In the genomic region with DNA sequence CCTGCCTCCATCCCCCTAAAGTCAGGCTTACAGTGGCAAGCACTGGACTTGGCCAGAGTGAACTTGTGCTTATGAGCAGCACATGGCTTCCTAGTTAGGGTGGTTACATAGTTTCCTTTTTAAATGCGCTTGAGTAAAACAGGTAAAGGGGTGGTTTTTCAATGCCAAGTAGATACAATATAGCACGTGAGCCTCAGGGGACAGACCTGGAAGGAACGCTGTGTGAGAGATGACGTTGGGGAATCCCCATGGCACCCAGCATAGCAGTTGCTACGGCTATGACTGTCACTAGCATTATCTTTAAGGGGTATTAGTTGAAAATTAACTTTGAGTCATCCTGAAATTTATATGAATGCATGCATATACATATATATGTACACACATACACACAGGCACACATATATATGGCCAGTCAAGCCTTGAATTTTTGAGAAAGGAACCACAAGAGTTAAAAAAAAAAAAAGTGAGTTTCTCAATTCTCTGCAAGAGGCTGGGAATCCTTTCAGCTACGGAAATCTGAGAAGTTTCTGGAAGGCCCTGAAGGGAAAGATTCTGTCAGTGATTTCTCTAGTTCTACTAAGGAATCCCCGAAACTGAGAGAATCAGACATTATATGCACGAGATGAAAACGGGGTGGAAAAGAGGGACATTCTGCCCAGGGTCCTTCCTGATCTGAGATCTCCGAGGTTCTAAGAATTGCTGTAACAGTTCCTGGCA, we compare ENCODE assay signal across 1 mouse cellular context.
TF ChIP-seq lines count a peak whose summit lies in the region.

No protein-coding gene starts in this region.

TF ChIP-seq in CH12.LX, 34 proteins besides CTCF, POLR2A, EP300 and RAD21 (continued from another document):
- TF ChIP-seq MXI1 (IDR thresholded peaks at IDR 0.05; ENCODE audit: low read depth, low read length) (peak; percentile 78; the same call in 1 of the 2 replicates), NELFE (IDR thresholded peaks at IDR 0.05; ENCODE audit: low read depth, low read length) (no peak), GABPA (IDR thresholded peaks at IDR 0.05; ENCODE audit: insufficient replicate concordance, low read depth, low read length) (no peak), MAFK (IDR thresholded peaks at IDR 0.05; ENCODE audit: insufficient replicate concordance, low read length) (peak; percentile 78), USF2 (conservative IDR thresholded peaks at IDR 0.05; ENCODE audit: low read depth, low read length) (no peak; the same call in 1 of the 2 replicates), BHLHE40 (IDR thresholded peaks at IDR 0.05; ENCODE audit: low read depth, low read length) (peak; percentile 100), E2F4 (IDR thresholded peaks at IDR 0.05; ENCODE audit: insufficient replicate concordance, low read depth, low read length) (no peak), MAX (IDR thresholded peaks at IDR 0.05; ENCODE audit: low read length) (peak; percentile 93), RCOR1 (conservative IDR thresholded peaks at IDR 0.05; ENCODE audit: low read depth, low read length) (peak; percentile 95), TBP (conservative IDR thresholded peaks at IDR 0.05; ENCODE audit: low read depth, low read length) (no peak), SMC3 (IDR thresholded peaks at IDR 0.05; ENCODE audit: low read depth, low read length) (no peak), PAX5 (IDR thresholded peaks at IDR 0.05; ENCODE audit: low read length) (no peak), ZC3H11A (IDR thresholded peaks at IDR 0.05; ENCODE audit: low read depth, low read length) (no peak), MEF2A (IDR thresholded peaks at IDR 0.05; ENCODE audit: borderline replicate concordance, low read depth, low read length) (peak; percentile 93), CHD2 (IDR thresholded peaks at IDR 0.05; ENCODE audit: low read length) (peak; percentile 80), NRF1 (IDR thresholded peaks at IDR 0.05; ENCODE audit: low read depth, low read length) (no peak), USF1 (IDR thresholded peaks at IDR 0.05; ENCODE audit: low read depth, low read length) (peak; percentile 7; the same call in 1 of the 2 replicates), UBTF (IDR thresholded peaks at IDR 0.05; ENCODE audit: low read depth, low read length) (no peak), KAT2A (IDR thresholded peaks at IDR 0.05; ENCODE audit: insufficient replicate concordance, low read length) (0 out of 2 replicates have a peak, but pooled peaks have one; percentile 60), JUN (IDR thresholded peaks at IDR 0.05; ENCODE audit: insufficient read depth, low read depth, low read length) (peak; percentile 78), CHD1 (IDR thresholded peaks at IDR 0.05; ENCODE audit: low read depth, low read length) (no peak), ZKSCAN1 (IDR thresholded peaks at IDR 0.05; ENCODE audit: borderline replicate concordance, low read depth, low read length) (no peak), MYC (IDR thresholded peaks at IDR 0.05; ENCODE audit: low read depth, low read length) (peak; percentile 91), JUND (conservative IDR thresholded peaks at IDR 0.05; ENCODE audit: low read depth, low read length) (peak; percentile 90), TCF12 (IDR thresholded peaks at IDR 0.05; ENCODE audit: low read depth, low read length) (peak; percentile 72), SIN3A (IDR thresholded peaks at IDR 0.05; ENCODE audit: low read length) (peak; percentile 53; the same call in 1 of the 2 replicates), MAZ (IDR thresholded peaks at IDR 0.05; ENCODE audit: low read depth, low read length) (0 out of 2 replicates have a peak, but pooled peaks have one; percentile 66), ETS1 (conservative IDR thresholded peaks at IDR 0.05; ENCODE audit: low read depth, low read length) (peak; percentile 95), ELF1 (IDR thresholded peaks at IDR 0.05; ENCODE audit: low read depth, low read length) (no peak), ZNF384 (IDR thresholded peaks at IDR 0.05; ENCODE audit: low read depth, low read length) (no peak), POLR2AphosphoS2 (IDR thresholded peaks at IDR 0.05; ENCODE audit: low read depth, low read length) (no peak)
